Comparison of ENCODE assay signal across 8 mouse cellular contexts in the genomic region with DNA sequence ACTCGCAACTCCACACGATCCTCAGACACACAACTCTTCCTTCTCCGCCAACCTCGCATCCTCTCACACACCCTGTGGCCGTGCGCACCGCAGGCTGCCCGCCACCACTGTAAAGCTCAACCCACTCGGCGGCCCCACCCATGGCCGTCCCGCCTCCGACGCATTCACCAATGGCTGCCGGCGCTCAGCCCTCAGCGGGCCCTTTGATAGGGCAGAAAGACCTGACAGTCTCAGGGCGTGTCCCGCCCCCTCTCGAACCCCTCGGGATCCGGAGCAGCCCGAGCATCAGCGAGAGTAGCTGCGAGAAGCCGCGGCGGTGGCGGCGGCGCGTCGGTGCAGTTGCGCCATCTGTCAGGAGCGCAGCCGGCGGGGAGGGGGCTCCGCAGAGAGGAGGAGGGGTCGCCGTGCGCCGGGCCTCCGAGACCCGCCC. TPM values are rescaled to one million over a fixed set of nuclear protein-coding genes. Genes with fewer than 3 reads are reported as not detected.
DNase-seq lines count a peak whose midpoint lies in the region; ATAC-seq lines count a peak whose summit lies in the region.

No protein-coding gene starts in this region.

- H3K4me1 ChIP-seq in hindbrain, embryonic 12.5 days, result peaks cover 40% of the 10 kb centered on the region

- WGBS in hindbrain, embryonic 12.5 days, result under 1% methylated on average over 44 of the region's 44 CpGs

- DNase-seq in NIH3T3 (ENCODE audit: low read depth), result peak; percentile 98
- DNase-seq in cerebellum, postnatal 10 days, result peak; percentile 96 to 98
- peak; percentile 96 to 97 for DNase-seq in frontal cortex, postnatal 10 days (ENCODE audit: low spot score in 2 of 2)
- DNase-seq in layer of hippocampus, postnatal 14 days (ENCODE audit: low spot score in 2 of 2), result peak; percentile 96 to 98
- peak; percentile 95 for DNase-seq in lung, postnatal 14 days
- peak; percentile 69 for DNase-seq in retina, adult 2 months (ENCODE audit: low read depth, low spot score)
- DNase-seq in thymus, postnatal 36 days, result peak; percentile 96 to 98

- no peaks in the 10 kb centered on the region for H3K27me3 ChIP-seq in hindbrain, embryonic 12.5 days

- H3K9me3 ChIP-seq in hindbrain, embryonic 12.5 days (replicated peaks), result no peaks in the 10 kb centered on the region

- H3K4me3 ChIP-seq in hindbrain, embryonic 12.5 days, result peak overlapping the region; percentile 93

- no peaks in the 10 kb centered on the region for H3K36me3 ChIP-seq in hindbrain, embryonic 12.5 days

- H3K9ac ChIP-seq in hindbrain, embryonic 12.5 days, result peak overlapping the region; percentile 97

- ATAC-seq in hindbrain, embryonic 12.5 days (ENCODE audit: low FRiP score), result peak; percentile 99

- H3K27ac ChIP-seq in hindbrain, embryonic 12.5 days, result peak overlapping the region; percentile 98

- H3K4me2 ChIP-seq in hindbrain, embryonic 12.5 days (replicated peaks), result peak overlapping the region; percentile 64

RNA-seq across cellular contexts. Expression of a gene that starts 0.9 kb away (rescaled TPM):
- polyA plus RNA-seq in hindbrain, embryonic 12.5 days (2016; fragmentation: Nextera tagmentation; extraction: Ambion mirVana), result 64.8 and 67.9 TPM in 2 replicates
- total RNA-seq in layer of hippocampus, postnatal 14 days (2021), result 100 to 1,000 TPM; 260 to 261 TPM

Comparison
In these comparisons a context has a peak if more than half of its experiments do, and no peak if none do; other contexts are left out.
1. Peak in every context shown above with its lines: DNase-seq, ATAC-seq, H3K4me3 ChIP-seq and H3K27ac ChIP-seq.